Mouse (Mus musculus): ENCODE data around the gene Arhgap9. TPM values are rescaled to one million over a fixed set of nuclear protein-coding genes. Genes with fewer than 3 reads are reported as not detected.
A peak's percentile ranks its signal among the peaks of the same experiment; 100 is the strongest.

Arhgap9 gene
- total and polyA plus RNA-seq, 3 experiments, result 32.4 to 44.7 (median 33.7) TPM

- peak overlapping the region; percentile 58 to 81 (median 75) for H3K4me3 ChIP-seq (replicated peaks in 1 of 3; ENCODE audit: low read depth in 2 of 3, low read length in 2 of 3, poor library complexity in 1 of 3)
These were observed 2.7 kb downstream of the Arhgap9 start for GRCm38 (mm10) chr10:127324495-127324894.

GRCm38 (mm10) chr10:127325454-127326016, 3.8 kb downstream of the Arhgap9 start:
- no peak overlapping the region for H3K4me2 ChIP-seq (ENCODE audit: insufficient read depth, low read depth, poor library complexity, severe bottlenecking)
- H3K4me3 ChIP-seq (replicated peaks in 1 of 3; ENCODE audit: low read depth in 2 of 3, low read length in 2 of 3, poor library complexity in 1 of 3), result no peak overlapping the region
- DNase-seq (ENCODE audit: extremely low read depth), result no peak
- peaks cover 5 to 41% of the 10 kb centered on the region in 2 experiments for H3K4me1 ChIP-seq (ENCODE audit: control insufficient read depth in 1 of 2, insufficient read depth in 2 of 2)
- H3K79me2 ChIP-seq (replicated peaks; ENCODE audit: control insufficient read depth, extremely low read depth, insufficient read depth, poor library complexity, severe bottlenecking), result no peaks in the 10 kb centered on the region
- peaks cover 36 to 53% of the 10 kb centered on the region in 2 experiments for H3K36me3 ChIP-seq (replicated peaks in 1 of 2; ENCODE audit: control insufficient read depth in 1 of 2, insufficient read depth in 1 of 2, low read length in 1 of 2)
- H3K9ac ChIP-seq (ENCODE audit: insufficient read depth, low read depth), result no peak overlapping the region
- in situ Hi-C loops (cut with MboI; ENCODE audit: low pct_ligation_motif_present, low pct_unique_long_range_greater_than_20kb, low sequenced_read_pairs), result no loop called here
- H3K27me3 ChIP-seq (replicated peaks), result no peaks in the 10 kb centered on the region
- TF ChIP-seq USF2 (conservative IDR thresholded peaks at IDR 0.05; ENCODE audit: low read depth, low read length) (no peak), ZKSCAN1 (IDR thresholded peaks at IDR 0.05; ENCODE audit: borderline replicate concordance, low read depth, low read length) (no peak), UBTF (IDR thresholded peaks at IDR 0.05; ENCODE audit: low read depth, low read length) (no peak), HCFC1 (IDR thresholded peaks at IDR 0.05; ENCODE audit: low read depth, low read length) (no peak), KAT2A (IDR thresholded peaks at IDR 0.05; ENCODE audit: insufficient replicate concordance, low read length) (no peak), MAX (IDR thresholded peaks at IDR 0.05; ENCODE audit: low read length) (no peak), NRF1 (IDR thresholded peaks at IDR 0.05; ENCODE audit: low read depth, low read length) (no peak), ZMIZ1 (IDR thresholded peaks at IDR 0.05; ENCODE audit: low read depth, low read length) (no peak), BHLHE40 (IDR thresholded peaks at IDR 0.05; ENCODE audit: low read depth, low read length) (no peak), EP300 (IDR thresholded peaks at IDR 0.05; ENCODE audit: low read length) (no peak), TBP (conservative IDR thresholded peaks at IDR 0.05; ENCODE audit: low read depth, low read length) (no peak), JUND (conservative IDR thresholded peaks at IDR 0.05; ENCODE audit: low read depth, low read length) (no peak)
- dilution Hi-C loops (cut with MboI; ENCODE audit: extremely low pct_ligation_motif_present, extremely low pct_unique_long_range_greater_than_20kb, low sequenced_read_pairs), result no loop called here
- no peaks in the 10 kb centered on the region for H3K9me3 ChIP-seq (replicated peaks; ENCODE audit: low read length)
- H3K27ac ChIP-seq (ENCODE audit: insufficient read depth, low read depth), result no peak overlapping the region

More at GRCm38 (mm10) chr10:127324495-127324894, 2.7 kb downstream of the Arhgap9 start:
- Histone ChIP-seq H3K36me3 (replicated peaks in 1 of 2; ENCODE audit: control insufficient read depth in 1 of 2, insufficient read depth in 1 of 2, low read length in 1 of 2) (peaks cover 29 to 42% of the 10 kb centered on the region in 2 experiments), H3K27ac (ENCODE audit: insufficient read depth, low read depth) (no peak overlapping the region), H3K9me3 (replicated peaks; ENCODE audit: low read length) (no peaks in the 10 kb centered on the region), H3K9ac (ENCODE audit: insufficient read depth, low read depth) (0 out of 2 replicates have a peak overlapping the region, but pooled peaks have one; percentile 87), H3K79me2 (replicated peaks; ENCODE audit: control insufficient read depth, extremely low read depth, insufficient read depth, poor library complexity, severe bottlenecking) (no peaks in the 10 kb centered on the region), H3K4me1 (ENCODE audit: control insufficient read depth in 1 of 2, insufficient read depth in 2 of 2) (peaks cover 5 to 41% of the 10 kb centered on the region in 2 experiments), H3K27me3 (replicated peaks) (no peaks in the 10 kb centered on the region), H3K4me2 (ENCODE audit: insufficient read depth, low read depth, poor library complexity, severe bottlenecking) (peak overlapping the region; percentile 97)
- TF ChIP-seq SMC3 (IDR thresholded peaks at IDR 0.05; ENCODE audit: low read depth, low read length) (peak; percentile 49), ELF1 (IDR thresholded peaks at IDR 0.05; ENCODE audit: low read depth, low read length) (0 out of 2 replicates have a peak, but pooled peaks have one; percentile 21), MXI1 (IDR thresholded peaks at IDR 0.05; ENCODE audit: low read depth, low read length) (0 out of 2 replicates have a peak, but pooled peaks have one; percentile 10), JUND (conservative IDR thresholded peaks at IDR 0.05; ENCODE audit: low read depth, low read length) (no peak), MYC (IDR thresholded peaks at IDR 0.05; ENCODE audit: low read depth, low read length) (0 out of 2 replicates have a peak, but pooled peaks have one; percentile 61), CHD2 (IDR thresholded peaks at IDR 0.05; ENCODE audit: low read length) (no peak), NELFE (IDR thresholded peaks at IDR 0.05; ENCODE audit: low read depth, low read length) (0 out of 2 replicates have a peak, but pooled peaks have one; percentile 18), IRF4 (IDR thresholded peaks at IDR 0.05; ENCODE audit: low read depth, low read length) (peak; percentile 21; the same call in 1 of the 2 replicates), SIN3A (IDR thresholded peaks at IDR 0.05; ENCODE audit: low read length) (peak; percentile 46; the same call in 1 of the 2 replicates), HCFC1 (IDR thresholded peaks at IDR 0.05; ENCODE audit: low read depth, low read length) (peak; percentile 30), CTCF (conservative IDR thresholded peaks at IDR 0.05 in 1 of 2, IDR thresholded peaks at IDR 0.05 in 1 of 2; ENCODE audit: low read depth in 2 of 2, low read length in 2 of 2) (peak; percentile 44 to 72; a peak in 3 of 4 replicates), RAD21 (IDR thresholded peaks at IDR 0.05; ENCODE audit: low read depth, low read length) (peak; percentile 37), JUN (IDR thresholded peaks at IDR 0.05; ENCODE audit: insufficient read depth, low read depth, low read length) (no peak), MAZ (IDR thresholded peaks at IDR 0.05; ENCODE audit: low read depth, low read length) (0 out of 2 replicates have a peak, but pooled peaks have one; percentile 46)
- dilution Hi-C loops (cut with MboI; ENCODE audit: extremely low pct_ligation_motif_present, extremely low pct_unique_long_range_greater_than_20kb, low sequenced_read_pairs) (no loop called here), in situ Hi-C loops (cut with MboI; ENCODE audit: low pct_ligation_motif_present, low pct_unique_long_range_greater_than_20kb, low sequenced_read_pairs) (no loop called here)
- DNase-seq (ENCODE audit: extremely low read depth), result peak; percentile 94

Data from CH12.LX (cell line).